Mouse (Mus musculus) T-helper 17 cell (primary cell): ENCODE data around the gene Nadk2.

Source experiments
- in situ Hi-C, 2 experiments: fragments of 300-600 bp; cut with MboI, MseI; formaldehyde crosslinking; loops; 1 replicate in 1 of 2; 2 replicates in 1 of 2; pipeline ENCODE4 v1.15.1; 2025; ENCODE audit warnings: high pct_unique_total_duplicates in 2 of 2

Gene Nadk2

DNA sequence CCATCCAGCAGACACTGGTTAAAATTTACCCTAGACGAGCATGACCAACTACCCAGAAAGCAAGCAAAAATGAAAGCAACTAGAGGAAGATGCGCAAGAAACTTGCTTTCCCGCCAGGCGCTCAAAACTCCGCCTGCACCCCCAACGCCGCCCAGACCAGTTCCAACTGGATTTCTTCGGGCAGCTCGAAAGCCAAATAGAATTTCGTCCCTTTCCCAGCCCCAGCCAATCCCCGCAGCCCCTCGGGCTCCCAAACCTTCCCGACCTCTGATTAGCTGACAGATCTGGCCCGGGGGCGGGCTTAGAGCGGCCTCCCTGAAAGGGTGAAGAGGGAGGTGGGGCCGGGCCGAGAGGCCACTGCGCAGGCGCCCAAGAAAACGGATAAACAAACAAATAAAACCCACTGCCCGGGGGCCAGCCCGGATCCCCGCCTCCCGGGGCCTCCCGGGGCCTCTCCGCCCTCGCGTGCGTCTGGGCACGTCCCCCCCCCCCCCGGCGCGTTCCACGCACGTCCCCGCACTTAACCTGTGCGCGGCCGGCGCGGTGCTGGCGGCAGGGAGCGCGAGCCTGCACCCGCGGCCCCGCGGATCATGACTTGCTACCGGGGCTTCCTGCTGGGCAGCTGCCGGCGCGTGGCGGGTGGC, at the start of gene Nadk2:
Gene Nadk2 (plus strand): TSS at position 349 of the 644 bp plus-strand sequence.
- in situ Hi-C loops: loop anchor here (5.0 to 10.0 kb wide), 3 partner anchors 66 to 454 kb away; no protein-coding TSS in a partner anchor

GRCm38 (mm10) chr15:9055704-9056103, 15.4 kb upstream of the Nadk2 start:
- in situ Hi-C loops: loop anchor here (5.0 to 10.0 kb wide), 2 partner anchors 43 to 71 kb away; no protein-coding TSS in a partner anchor

- in situ Hi-C loops: loop anchor here (5.0 to 10.0 kb wide), 3 partner anchors 48 to 375 kb away; partner anchors contain the start of gene Capsl (in 1 of the 2)
Observed at GRCm38 (mm10) chr15:9059856-9060255, 11.2 kb upstream of the Nadk2 start.

DNA sequence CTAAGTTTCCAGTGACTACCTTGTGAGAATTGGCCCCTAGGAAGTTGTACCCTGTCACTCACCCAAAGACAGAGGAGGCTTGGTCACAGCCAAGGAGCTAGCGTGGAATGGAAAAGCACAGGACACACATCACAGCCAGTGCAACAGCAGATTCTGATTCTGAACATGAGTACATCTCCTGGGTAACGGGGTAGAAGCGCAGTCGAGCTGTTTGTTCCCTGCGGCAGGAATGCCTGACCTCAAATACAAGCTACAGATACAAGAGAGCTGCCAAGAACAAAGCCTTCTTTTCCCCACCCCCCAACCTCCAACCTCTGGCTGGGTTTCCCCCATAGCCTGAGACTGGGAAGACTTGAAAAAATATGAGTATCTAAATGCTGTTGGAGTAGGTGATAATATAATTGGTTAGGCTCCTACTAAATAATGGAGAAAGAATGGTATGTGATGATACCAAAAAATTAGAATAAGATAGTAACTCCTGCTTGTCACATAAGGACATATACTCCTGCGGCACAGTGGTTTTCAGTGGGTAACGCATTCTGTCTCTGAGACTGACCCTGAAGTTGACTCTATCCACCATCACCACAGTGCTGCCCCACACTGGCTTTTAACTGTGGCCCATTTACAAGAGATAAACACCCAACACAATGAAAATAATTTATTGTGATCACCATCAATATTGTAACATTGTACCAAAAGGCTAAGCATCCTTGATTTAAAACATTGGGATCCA, 9.7 kb upstream of the Nadk2 start:
- in situ Hi-C loops: loop anchor here in 1 of 2 experiments (10.0 kb wide), 1 partner anchor 373 kb away; the partner anchor contains the start of gene Capsl

- in situ Hi-C loops: loop anchor here in 1 of 2 experiments (10.0 kb wide), 1 partner anchor 366 kb away; the partner anchor contains the start of gene Capsl
Observed at GRCm38 (mm10) chr15:9068881-9069280, 2.2 kb upstream of the Nadk2 start.

DNA sequence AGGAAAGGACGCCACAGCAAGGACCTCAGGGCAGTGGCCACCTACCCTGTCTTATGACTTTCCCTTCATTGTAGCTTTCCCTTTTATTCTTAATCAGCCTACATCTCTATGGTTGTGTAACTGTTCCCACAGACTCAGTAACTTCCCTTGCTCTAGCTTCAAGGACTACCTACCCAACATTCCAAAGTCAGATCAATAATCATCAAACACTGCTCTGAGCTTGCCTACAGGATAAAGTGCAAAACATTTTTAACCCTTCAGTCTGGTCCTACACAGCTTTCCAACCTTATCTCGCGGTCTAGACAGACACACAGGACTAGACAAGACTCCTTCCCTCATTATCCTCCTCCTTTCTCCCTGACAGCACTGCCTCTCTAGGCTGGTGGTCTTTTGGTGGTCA, 707 bp upstream of the Nadk2 start:
- in situ Hi-C loops: loop anchor here (5.0 to 10.0 kb wide), 3 partner anchors 67 to 454 kb away; no protein-coding TSS in a partner anchor

GRCm38 (mm10) chr15:9071556-9072544, 790 bp downstream of the Nadk2 start:
- in situ Hi-C loops: loop anchor here (5.0 to 10.0 kb wide), 3 partner anchors 65 to 453 kb away; no protein-coding TSS in a partner anchor

DNA sequence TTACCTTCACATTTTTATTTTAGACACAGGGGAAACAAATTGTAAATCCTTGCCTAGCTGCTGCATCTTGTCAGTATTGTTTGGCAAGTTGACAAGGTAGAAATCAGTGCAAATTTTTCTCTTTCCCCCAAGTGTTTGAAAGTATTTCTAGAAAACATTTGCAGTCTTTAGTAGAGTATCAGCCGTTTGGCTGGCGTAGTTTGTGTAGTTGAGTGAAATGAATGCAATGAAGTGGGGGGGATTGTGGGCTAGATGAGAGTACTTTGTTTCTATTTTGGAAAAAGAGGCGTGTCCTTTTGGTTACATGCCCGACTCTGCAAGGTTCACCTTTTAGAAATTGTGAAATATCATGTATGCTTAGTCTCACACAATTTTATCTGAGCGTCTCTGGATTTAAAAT, 1.6 kb downstream of the Nadk2 start:
- in situ Hi-C loops: loop anchor here (5.0 to 10.0 kb wide), 3 partner anchors 65 to 452 kb away; no protein-coding TSS in a partner anchor

GRCm38 (mm10) chr15:9073067-9073608, 2.1 kb downstream of the Nadk2 start:
- in situ Hi-C loops: loop anchor here (5.0 to 10.0 kb wide), 3 partner anchors 64 to 452 kb away; no protein-coding TSS in a partner anchor

DNA sequence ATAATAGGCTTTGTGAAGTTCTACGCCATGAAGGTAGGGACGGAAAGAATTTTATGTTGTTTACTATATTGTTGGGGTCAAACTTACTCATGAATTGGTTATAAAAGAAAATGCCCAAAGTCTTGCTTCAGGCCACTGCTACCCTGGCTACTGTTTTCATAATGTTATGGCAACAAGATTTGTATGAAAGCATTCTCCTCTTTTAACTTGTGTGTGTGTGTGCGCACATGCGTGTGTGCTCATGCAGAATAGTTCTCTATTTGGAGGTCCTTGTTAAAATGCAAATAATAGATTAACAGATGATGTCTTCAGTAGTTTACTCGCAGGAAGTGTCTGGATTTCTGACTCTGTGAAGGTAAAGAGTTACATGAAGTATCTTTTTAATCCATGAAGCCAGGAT, 2.6 kb downstream of the Nadk2 start:
- in situ Hi-C loops: loop anchor here (5.0 to 10.0 kb wide), 3 partner anchors 64 to 451 kb away; no protein-coding TSS in a partner anchor

- in situ Hi-C loops: loop anchor here (5.0 to 10.0 kb wide), 3 partner anchors 63 to 451 kb away; no protein-coding TSS in a partner anchor
Observed at GRCm38 (mm10) chr15:9074139-9074538, 3.1 kb downstream of the Nadk2 start.

DNA sequence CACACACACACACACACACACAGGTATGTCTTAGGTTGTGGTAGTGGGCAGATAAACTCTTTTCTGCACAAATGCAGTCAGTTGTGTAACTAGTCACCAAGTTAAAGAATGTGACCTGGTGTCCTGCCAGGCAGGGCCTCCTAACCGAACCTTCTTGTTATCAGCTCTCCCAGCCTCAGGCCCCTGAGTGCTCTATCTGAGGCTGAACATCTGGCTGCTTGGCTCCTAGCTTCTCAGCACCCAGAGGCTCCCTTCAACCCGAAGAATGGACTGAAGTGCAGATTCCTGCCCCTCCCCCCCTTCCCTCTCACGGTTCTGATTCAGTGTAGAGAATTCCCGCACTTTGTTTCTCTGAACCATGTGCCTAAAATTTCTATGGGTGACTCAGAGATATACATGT, 3.6 kb downstream of the Nadk2 start:
- in situ Hi-C loops: loop anchor here (5.0 to 10.0 kb wide), 3 partner anchors 63 to 450 kb away; no protein-coding TSS in a partner anchor

DNA sequence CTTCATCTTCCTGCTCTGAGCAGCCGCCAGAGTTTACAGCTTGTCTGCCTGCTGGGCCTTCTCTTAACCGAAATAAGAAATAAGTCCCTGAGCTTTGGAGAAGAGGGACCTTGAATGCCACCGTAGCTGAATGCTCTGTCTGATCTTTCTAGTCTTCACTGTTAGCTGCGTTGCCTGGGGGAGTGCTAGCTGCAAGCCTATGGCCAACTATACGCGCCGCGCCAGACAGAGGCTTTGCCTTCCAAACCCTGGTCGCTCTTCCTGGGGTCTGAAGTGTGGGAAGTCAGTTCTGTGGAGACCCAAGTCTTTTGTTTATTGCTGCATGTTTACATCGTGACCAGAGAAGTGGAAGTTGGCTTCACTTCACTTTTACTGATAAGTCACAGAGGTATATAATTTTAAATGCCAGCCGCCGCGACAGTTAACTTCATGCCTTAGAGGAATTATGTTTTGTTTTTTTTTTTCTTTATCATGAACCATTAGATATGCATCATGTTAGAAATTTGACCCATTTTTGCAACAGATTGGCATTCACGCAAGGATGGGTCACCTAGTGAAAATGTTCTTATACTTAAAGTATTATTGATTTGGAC, 4.6 kb downstream of the Nadk2 start:
- in situ Hi-C loops: loop anchor here in 1 of 2 experiments (10.0 kb wide), 2 partner anchors 449 to 451 kb away; no protein-coding TSS in a partner anchor

GRCm38 (mm10) chr15:9078481-9079300, 7.6 kb downstream of the Nadk2 start:
- in situ Hi-C loops: loop anchor here in 1 of 2 experiments (10.0 kb wide), 2 partner anchors 446 to 454 kb away; no protein-coding TSS in a partner anchor

GRCm38 (mm10) chr15:9079626-9080025, 8.6 kb downstream of the Nadk2 start:
- in situ Hi-C loops: loop anchor here in 1 of 2 experiments (10.0 kb wide), 2 partner anchors 445 to 455 kb away; no protein-coding TSS in a partner anchor

DNA sequence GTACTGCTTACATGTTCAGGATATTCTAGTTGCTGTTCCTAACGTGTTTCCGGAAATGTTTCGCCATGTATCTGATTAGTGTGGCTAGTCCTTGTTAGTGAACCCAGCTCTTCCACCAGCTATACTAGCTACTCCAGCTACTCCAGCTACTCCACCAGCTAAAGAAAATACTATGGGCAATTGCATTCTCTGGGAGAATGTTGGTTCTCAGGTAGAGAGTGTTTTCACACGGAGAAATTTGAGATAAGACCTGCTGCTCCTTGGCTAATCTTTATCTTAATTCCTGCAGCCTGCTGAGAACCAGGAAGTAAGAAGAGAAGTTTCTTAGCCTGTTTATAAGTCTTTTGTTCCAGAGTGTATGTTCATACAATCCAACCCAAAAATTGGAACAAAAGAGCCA, 9.1 kb downstream of the Nadk2 start:
- in situ Hi-C loops: no loop called here

DNA sequence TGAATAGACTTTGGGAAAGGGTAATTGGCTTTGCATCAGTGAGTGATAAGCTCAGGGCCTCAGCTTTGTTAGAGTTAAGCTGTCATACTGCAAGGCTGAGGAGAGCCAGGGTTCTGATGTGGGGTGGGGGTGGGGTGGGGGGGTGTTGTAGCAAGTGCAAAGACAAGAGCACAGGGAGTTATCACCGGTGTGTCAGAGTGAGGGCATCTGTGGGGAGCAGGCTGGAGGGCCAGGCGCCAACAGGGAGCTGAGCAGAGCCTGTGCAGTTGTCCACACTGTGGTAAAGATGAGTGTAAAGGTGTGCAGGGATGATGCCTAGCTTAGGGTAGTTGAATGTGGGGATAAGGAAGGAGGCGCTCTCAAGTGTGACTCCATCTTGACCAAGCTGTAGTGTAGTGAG, 10.2 kb downstream of the Nadk2 start:
- in situ Hi-C loops: no loop called here

- in situ Hi-C loops: no loop called here
Observed at GRCm38 (mm10) chr15:9082753-9083152, 11.7 kb downstream of the Nadk2 start.

DNA sequence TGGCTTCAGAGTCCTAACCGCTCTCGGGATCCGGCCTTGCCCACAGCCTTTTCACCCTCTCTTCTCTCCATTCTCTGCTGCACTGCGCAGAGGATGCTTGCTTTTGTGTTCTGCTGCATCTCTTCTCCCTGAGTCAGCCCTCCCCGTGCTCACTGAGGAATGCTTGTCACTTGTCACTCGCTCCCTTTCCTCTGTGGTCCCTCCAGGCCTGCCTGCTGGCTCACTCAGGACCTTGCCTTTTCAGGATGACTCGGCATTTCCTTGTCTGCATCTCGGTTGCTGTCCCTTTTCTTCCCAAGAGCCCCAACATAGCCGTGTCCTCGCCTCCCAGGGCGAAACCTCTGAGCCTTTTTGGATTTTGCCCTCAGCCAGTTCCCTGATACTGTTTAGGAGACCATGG, 15.8 kb downstream of the Nadk2 start:
- in situ Hi-C loops: no loop called here
